Mouse (Mus musculus): ENCODE measurements around the gene Slc35b4.

Gene Slc35b4

DNA sequence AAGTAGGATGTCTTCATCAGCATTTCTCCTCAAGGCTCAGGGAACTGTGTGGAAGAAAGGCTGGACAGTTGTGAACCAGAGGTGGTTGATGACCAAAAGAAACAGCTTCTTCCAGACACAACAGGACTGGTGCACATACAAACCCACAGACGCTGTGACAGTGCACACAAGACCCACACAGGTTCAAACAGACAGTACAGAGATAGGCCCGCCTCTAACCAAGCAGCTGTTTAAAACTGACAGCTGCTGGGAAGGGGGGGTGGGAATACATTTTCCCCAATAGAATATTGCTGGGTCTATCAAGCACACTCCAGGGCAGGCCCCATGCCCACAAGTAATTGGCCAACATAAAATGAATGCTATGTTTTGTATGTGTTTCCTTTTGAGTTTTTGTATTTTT is 52.5 kb downstream of the Slc35b4 start:
- no peak for DNase-seq

DNA sequence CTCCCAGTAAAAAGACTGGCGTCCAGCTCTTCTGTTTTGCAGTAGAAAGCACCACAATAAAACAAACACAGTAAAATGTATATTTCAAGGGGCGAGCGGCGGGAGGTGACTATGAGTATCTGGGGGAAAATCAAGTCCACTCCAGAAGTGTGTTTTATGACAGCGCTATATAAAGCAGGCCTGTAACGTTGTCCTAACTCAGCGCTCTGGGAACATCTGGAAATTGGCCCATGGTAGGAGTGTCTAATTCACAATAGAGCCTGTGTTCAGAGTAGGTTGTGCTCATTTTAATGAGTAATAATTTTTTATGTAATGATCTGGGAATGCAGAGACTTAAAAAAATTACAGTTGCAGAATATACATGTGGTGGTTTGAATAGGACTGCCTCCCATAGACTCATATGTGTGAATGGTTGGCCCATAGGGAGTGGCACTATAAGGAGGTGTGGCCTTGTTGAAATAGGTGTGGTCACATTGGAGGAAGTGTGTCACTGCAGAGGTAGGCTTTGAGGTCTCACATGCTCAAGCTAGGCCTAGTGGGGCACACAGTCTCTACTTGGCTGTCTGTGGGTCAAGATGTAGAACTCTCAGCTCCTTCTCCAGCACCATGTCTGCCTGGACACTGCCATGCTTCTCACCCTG is 60.0 kb downstream of the Slc35b4 start:
- DNase-seq: no peak

- no peak for DNase-seq
Measured at GRCm38 (mm10) chr6:34111406-34111805, 65.5 kb downstream of the Slc35b4 start.

GRCm38 (mm10) chr6:34110571-34110970 is 66.3 kb downstream of the Slc35b4 start:
- no peak for DNase-seq

Measured in cerebellum, postnatal 25 days (tissue).